Mouse (Mus musculus) erythroblast, embryonic 14.5 days (primary cell): Measurements from ENCODE around the gene Il17rd.

Source experiments
- GATA1 ChIP-seq: IDR thresholded peaks from 2 replicates; pipeline ENCODE4 v1.6.1; 2012; ENCODE audit warnings: low read length, inconsistent platforms, mixed read lengths
- TAL1 ChIP-seq: IDR thresholded peaks from 3 replicates; pipeline ENCODE4 v1.6.1; 2012; ENCODE audit warnings: low read length, inconsistent platforms, mixed read lengths

- TF ChIP-seq TAL1: no peak
- TF ChIP-seq GATA1: no peak
Measured at GRCm38 (mm10) chr14:27130676-27131075, 91.9 kb downstream of the Il17rd start.
